Mouse (Mus musculus): ENCODE data around the gene Defb15. TPM values are rescaled to one million over a fixed set of nuclear protein-coding genes. Genes with fewer than 3 reads are reported as not detected.
"Not testable (repeated sequence)": the region's sequence is repeated elsewhere in the genome, so short reads cannot be mapped to it uniquely, and the experiment has no call there.

Gene Defb15
- polyA plus RNA-seq, 2 experiments: not detected

DNA sequence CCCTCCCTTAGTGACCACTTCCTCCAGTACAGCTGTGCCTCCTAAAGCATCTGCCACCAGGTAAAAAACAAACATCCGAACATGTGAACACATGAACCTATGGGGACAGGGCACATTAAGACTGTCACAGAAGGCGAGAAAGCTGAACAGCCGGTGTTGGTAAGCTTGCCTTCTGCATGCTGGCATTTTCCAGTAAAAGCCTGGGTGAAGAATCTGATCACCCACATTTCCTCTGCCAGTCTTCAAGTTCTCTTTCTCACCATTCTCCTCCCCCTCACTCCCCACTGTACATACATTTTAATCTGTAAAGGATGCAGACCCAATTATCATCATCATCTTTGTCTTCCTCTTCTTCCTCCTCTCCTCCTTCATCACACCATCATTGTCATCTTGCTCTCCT, 16.9 kb downstream of the Defb15 start:
- Histone ChIP-seq H3K4me1 (replicated peaks; ENCODE audit: control insufficient read depth in 2 of 2, insufficient read depth in 2 of 2, low read length in 1 of 2) (no peaks in the 10 kb centered on the region), H3K4me3 (ENCODE audit: insufficient read depth in 1 of 2, low read depth in 2 of 2, low read length in 2 of 2) (no peak overlapping the region), H3K27me3 (ENCODE audit: control insufficient read depth, insufficient read depth, low read length) (no peaks in the 10 kb centered on the region), H3K9ac (replicated peaks) (no peak overlapping the region), H3K27ac (no peak overlapping the region), H3K4me2 (ENCODE audit: low read depth) (no peak overlapping the region), H3K9me3 (ENCODE audit: control insufficient read depth, low read length) (no peaks in the 10 kb centered on the region), H3K36me3 (replicated peaks; ENCODE audit: control insufficient read depth, insufficient read depth, low read depth) (no peaks in the 10 kb centered on the region)
- TF ChIP-seq CTCF (IDR thresholded peaks at IDR 0.05; ENCODE audit: low read depth): no peak
- no peak for TF ChIP-seq EP300 (IDR thresholded peaks at IDR 0.05; ENCODE audit: low read depth)
- WGBS (ENCODE audit: insufficient replicate concordance): 71% methylated on average over 3 of the region's 3 CpGs
- ATAC-seq (ENCODE audit: insufficient read depth) (no peak), DNase-seq (ENCODE audit: low read depth in 3 of 3, low spot score in 3 of 3) (no peak)

DNA sequence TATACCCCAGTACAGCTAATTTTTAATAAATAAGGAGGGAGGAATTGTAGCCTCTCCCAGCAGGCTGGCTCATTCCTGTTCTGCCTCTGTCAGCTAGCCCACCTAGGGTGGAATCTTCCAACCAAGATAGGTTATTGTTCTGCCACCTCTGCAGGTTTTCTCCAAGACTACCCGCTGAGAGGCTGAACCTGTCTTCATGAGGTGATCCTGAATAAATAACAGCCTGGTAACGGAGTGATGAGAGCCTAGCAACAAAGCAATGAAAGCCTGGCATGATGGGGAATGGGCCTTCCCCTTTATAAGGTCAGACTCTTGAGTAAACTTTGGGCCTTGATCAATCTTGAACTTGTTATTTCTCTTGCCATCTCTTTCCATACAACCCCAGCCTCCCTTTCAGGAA, 20.0 kb downstream of the Defb15 start:
- Histone ChIP-seq H3K4me2 (ENCODE audit: low read depth) (no peak overlapping the region), H3K4me1 (replicated peaks; ENCODE audit: control insufficient read depth in 2 of 2, insufficient read depth in 2 of 2, low read length in 1 of 2) (no peaks in the 10 kb centered on the region), H3K9ac (replicated peaks) (no peak overlapping the region), H3K36me3 (replicated peaks; ENCODE audit: control insufficient read depth, insufficient read depth, low read depth) (no peaks in the 10 kb centered on the region), H3K27ac (no peak overlapping the region), H3K4me3 (ENCODE audit: insufficient read depth in 1 of 2, low read depth in 2 of 2, low read length in 2 of 2) (no peak overlapping the region), H3K9me3 (ENCODE audit: control insufficient read depth, low read length) (no peaks in the 10 kb centered on the region), H3K27me3 (ENCODE audit: control insufficient read depth, insufficient read depth, low read length) (no peaks in the 10 kb centered on the region)
- DNase-seq (ENCODE audit: low read depth in 3 of 3, low spot score in 3 of 3): no peak
- WGBS (ENCODE audit: insufficient replicate concordance): 20% methylated on average over 2 of the region's 2 CpGs
- TF ChIP-seq EP300 (IDR thresholded peaks at IDR 0.05; ENCODE audit: low read depth): no peak
- no peak for ATAC-seq (ENCODE audit: insufficient read depth)

DNA sequence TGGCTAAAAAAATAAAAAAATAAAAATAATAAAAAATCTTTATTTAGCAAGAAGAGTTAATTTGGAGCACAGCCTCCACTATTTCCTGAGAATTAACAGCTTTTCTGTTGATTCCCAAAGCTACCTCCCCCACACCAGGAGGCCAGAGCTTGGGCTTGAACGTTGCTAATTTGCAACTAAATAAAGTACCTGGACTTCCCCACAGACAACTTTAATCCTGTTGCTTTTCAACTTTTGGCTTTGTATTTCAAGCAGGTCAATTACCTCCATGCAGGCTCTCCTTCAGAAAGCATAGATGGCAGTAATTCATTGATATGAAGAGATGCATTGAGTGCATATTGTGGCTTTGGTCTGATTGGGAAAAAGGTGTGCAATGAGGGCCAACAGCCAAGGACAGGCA, 20.6 kb downstream of the Defb15 start:
- TF ChIP-seq EP300 (IDR thresholded peaks at IDR 0.05; ENCODE audit: low read depth) (no peak), CTCF (IDR thresholded peaks at IDR 0.05; ENCODE audit: low read depth) (no peak)
- Histone ChIP-seq H3K36me3 (replicated peaks; ENCODE audit: control insufficient read depth, insufficient read depth, low read depth) (no peaks in the 10 kb centered on the region), H3K9me3 (ENCODE audit: control insufficient read depth, low read length) (no peaks in the 10 kb centered on the region), H3K27ac (no peak overlapping the region), H3K27me3 (ENCODE audit: control insufficient read depth, insufficient read depth, low read length) (no peaks in the 10 kb centered on the region), H3K4me3 (ENCODE audit: insufficient read depth in 1 of 2, low read depth in 2 of 2, low read length in 2 of 2) (no peak overlapping the region), H3K9ac (replicated peaks) (no peak overlapping the region), H3K4me1 (replicated peaks; ENCODE audit: control insufficient read depth in 2 of 2, insufficient read depth in 2 of 2, low read length in 1 of 2) (no peaks in the 10 kb centered on the region), H3K4me2 (ENCODE audit: low read depth) (no peak overlapping the region)
- ATAC-seq (ENCODE audit: insufficient read depth) (no peak), DNase-seq (ENCODE audit: low read depth in 3 of 3, low spot score in 3 of 3) (no peak)
- 13% methylated on average over 1 of the region's 1 CpGs for WGBS (ENCODE audit: insufficient replicate concordance)

DNA sequence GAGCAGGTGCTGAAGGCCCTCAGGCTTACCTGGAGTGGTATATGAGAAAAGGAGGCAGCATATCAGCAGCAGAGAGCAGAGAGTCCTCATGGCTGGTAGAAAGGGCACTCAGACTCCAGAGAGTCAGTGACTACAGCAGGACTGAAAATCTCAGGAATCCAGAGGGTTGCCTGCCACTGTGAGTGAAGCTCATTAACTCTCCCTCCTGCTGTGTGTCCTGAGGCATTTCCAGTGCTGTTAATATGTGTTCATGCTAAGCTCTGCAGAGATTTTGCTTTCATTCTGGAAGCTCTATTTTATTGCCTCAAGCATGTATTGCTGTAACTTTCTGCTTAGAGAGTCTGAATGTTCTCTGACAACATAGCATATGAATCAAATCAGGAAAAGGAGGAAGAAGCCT, 26.2 kb downstream of the Defb15 start, which contains the start of gene Defb11:
TSS of gene Defb11 (minus strand) at position 123 of the 400 bp plus-strand sequence.
- H3K9me3 ChIP-seq (ENCODE audit: control insufficient read depth, low read length); H3K27me3 ChIP-seq (ENCODE audit: control insufficient read depth, insufficient read depth, low read length): not testable (repeated sequence)

DNA sequence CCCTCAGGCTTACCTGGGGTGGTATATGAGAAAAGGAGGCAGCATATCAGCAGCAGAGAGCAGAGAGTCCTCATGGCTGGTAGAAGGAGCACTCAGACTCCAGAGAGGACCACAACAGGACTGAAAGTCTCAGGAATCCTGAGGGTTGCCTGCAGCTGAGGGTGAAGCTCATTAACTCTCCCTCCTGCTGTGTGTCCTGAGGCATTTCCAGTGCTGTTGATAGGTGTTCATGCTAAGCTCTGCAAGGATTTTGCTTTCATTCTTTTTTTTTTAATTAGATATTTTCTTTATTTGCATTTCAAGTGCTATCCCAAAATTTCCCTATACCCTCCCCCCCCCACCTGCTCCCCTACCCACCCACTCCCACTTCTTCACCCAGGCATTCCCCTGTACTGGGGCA, 47.2 kb downstream of the Defb15 start, which contains the start of gene Defb9:
TSS of gene Defb9 (minus strand) at position 101 of the 400 bp plus-strand sequence.
- not testable (repeated sequence) for H3K27me3 ChIP-seq (ENCODE audit: control insufficient read depth, insufficient read depth, low read length); H3K9ac ChIP-seq (replicated peaks); H3K27ac ChIP-seq; ATAC-seq (ENCODE audit: insufficient read depth); DNase-seq (ENCODE audit: low read depth in 3 of 3, low spot score in 3 of 3); H3K4me3 ChIP-seq (ENCODE audit: insufficient read depth in 1 of 2, low read depth in 2 of 2, low read length in 2 of 2); H3K36me3 ChIP-seq (replicated peaks; ENCODE audit: control insufficient read depth, insufficient read depth, low read depth); H3K9me3 ChIP-seq (ENCODE audit: control insufficient read depth, low read length); H3K4me2 ChIP-seq (ENCODE audit: low read depth); H3K4me1 ChIP-seq (replicated peaks; ENCODE audit: control insufficient read depth in 2 of 2, insufficient read depth in 2 of 2, low read length in 1 of 2)

More for the DNA sequence above, 26.2 kb downstream of the Defb15 start, which contains the start of gene Defb11:
- H3K4me1 ChIP-seq (replicated peaks; ENCODE audit: control insufficient read depth in 2 of 2, insufficient read depth in 2 of 2, low read length in 1 of 2); H3K36me3 ChIP-seq (replicated peaks; ENCODE audit: control insufficient read depth, insufficient read depth, low read depth); H3K4me2 ChIP-seq (ENCODE audit: low read depth); H3K4me3 ChIP-seq (ENCODE audit: insufficient read depth in 1 of 2, low read depth in 2 of 2, low read length in 2 of 2); H3K9ac ChIP-seq (replicated peaks); H3K27ac ChIP-seq; DNase-seq (ENCODE audit: low read depth in 3 of 3, low spot score in 3 of 3); ATAC-seq (ENCODE audit: insufficient read depth): not testable (repeated sequence)

Other genes with a start within 250 kb of the Defb15 start
- gene AY761184, start 229.1 kb downstream of the Defb15 start, polyA plus RNA-seq (2012; rRNA removed): not detected in 2 replicates
- gene AY761184, start 229.1 kb downstream of the Defb15 start, polyA plus RNA-seq (2014; fragmentation: Nextera tagmentation; extraction: Ambion mirVana): not detected in 2 replicates
- gene Defa24, start 198.2 kb downstream of the Defb15 start, polyA plus RNA-seq (2012; rRNA removed): not detected in 2 replicates
- not detected in 2 replicates for gene Defa24, start 198.2 kb downstream of the Defb15 start, polyA plus RNA-seq (2014; fragmentation: Nextera tagmentation; extraction: Ambion mirVana)
- gene Defb50, start 109.2 kb downstream of the Defb15 start, polyA plus RNA-seq (2012; rRNA removed): not detected in 2 replicates
- gene Defb50, start 109.2 kb downstream of the Defb15 start, polyA plus RNA-seq (2014; fragmentation: Nextera tagmentation; extraction: Ambion mirVana): not detected in 2 replicates
- gene Defb2, start 92.8 kb downstream of the Defb15 start, polyA plus RNA-seq (2012; rRNA removed): not detected in 2 replicates
- gene Defb2, start 92.8 kb downstream of the Defb15 start, polyA plus RNA-seq (2014; fragmentation: Nextera tagmentation; extraction: Ambion mirVana): not detected in 2 replicates
- gene Defb10, start 73.8 kb downstream of the Defb15 start, polyA plus RNA-seq (2012; rRNA removed): not detected in 2 replicates
- not detected in 2 replicates for gene Defb10, start 73.8 kb downstream of the Defb15 start, polyA plus RNA-seq (2014; fragmentation: Nextera tagmentation; extraction: Ambion mirVana)
- gene Defb9, start 47.3 kb downstream of the Defb15 start, polyA plus RNA-seq (2012; rRNA removed): not detected in 2 replicates
- gene Defb9, start 47.3 kb downstream of the Defb15 start, polyA plus RNA-seq (2014; fragmentation: Nextera tagmentation; extraction: Ambion mirVana): not detected in 2 replicates
- not detected in 2 replicates for gene Defb11, start 26.3 kb downstream of the Defb15 start, polyA plus RNA-seq (2012; rRNA removed)
- not detected in 2 replicates for gene Defb11, start 26.3 kb downstream of the Defb15 start, polyA plus RNA-seq (2014; fragmentation: Nextera tagmentation; extraction: Ambion mirVana)
- not detected in 2 replicates for gene Defb35, start 5.6 kb upstream of the Defb15 start, polyA plus RNA-seq (2012; rRNA removed)
- not detected in 2 replicates for gene Defb35, start 5.6 kb upstream of the Defb15 start, polyA plus RNA-seq (2014; fragmentation: Nextera tagmentation; extraction: Ambion mirVana)
- not detected in 2 replicates for gene Defb13, start 14.1 kb upstream of the Defb15 start, polyA plus RNA-seq (2012; rRNA removed)
- gene Defb13, start 14.1 kb upstream of the Defb15 start, polyA plus RNA-seq (2014; fragmentation: Nextera tagmentation; extraction: Ambion mirVana): not detected in 2 replicates
- gene Fam90a1a, start 26.0 kb upstream of the Defb15 start, polyA plus RNA-seq (2012; rRNA removed): not detected in 2 replicates
- gene Fam90a1a, start 26.0 kb upstream of the Defb15 start, polyA plus RNA-seq (2014; fragmentation: Nextera tagmentation; extraction: Ambion mirVana): not detected in 2 replicates
- not detected in 2 replicates for gene Ccdc70, start 37.1 kb upstream of the Defb15 start, polyA plus RNA-seq (2012; rRNA removed)
- gene Ccdc70, start 37.1 kb upstream of the Defb15 start, polyA plus RNA-seq (2014; fragmentation: Nextera tagmentation; extraction: Ambion mirVana): not detected in 2 replicates
- 8.4 and 9.4 TPM in 2 replicates for gene Atp7b, start 127.6 kb upstream of the Defb15 start, polyA plus RNA-seq (2012; rRNA removed)
- gene Atp7b, start 127.6 kb upstream of the Defb15 start, polyA plus RNA-seq (2014; fragmentation: Nextera tagmentation; extraction: Ambion mirVana): 10.4 and 12.0 TPM in 2 replicates
- gene Alg11, start 128.0 kb upstream of the Defb15 start, polyA plus RNA-seq (2012; rRNA removed): 2.3 and 3.1 TPM in 2 replicates
- 5.1 and 5.4 TPM in 2 replicates for gene Alg11, start 128.0 kb upstream of the Defb15 start, polyA plus RNA-seq (2014; fragmentation: Nextera tagmentation; extraction: Ambion mirVana)
- gene Nek5, start 192.3 kb upstream of the Defb15 start, polyA plus RNA-seq (2012; rRNA removed): 0.07 TPM in 1 of 2 replicates, not detected in the other
- gene Nek5, start 192.3 kb upstream of the Defb15 start, polyA plus RNA-seq (2014; fragmentation: Nextera tagmentation; extraction: Ambion mirVana): 0.08 TPM in 1 of 2 replicates, not detected in the other
- 0.92 and 1.8 TPM in 2 replicates for gene Nek3, start 233.7 kb upstream of the Defb15 start, polyA plus RNA-seq (2012; rRNA removed)
- 1.4 and 1.7 TPM in 2 replicates for gene Nek3, start 233.7 kb upstream of the Defb15 start, polyA plus RNA-seq (2014; fragmentation: Nextera tagmentation; extraction: Ambion mirVana)

Data from liver, embryonic 14.5 days (tissue).